Mouse (Mus musculus): ENCODE data around the gene Fam19a5. TPM values are rescaled to one million over a fixed set of nuclear protein-coding genes. Genes with fewer than 3 reads are reported as not detected.

Gene Fam19a5
- total RNA-seq, 2 experiments from 2014 or later: 114 to 115 TPM

DNA sequence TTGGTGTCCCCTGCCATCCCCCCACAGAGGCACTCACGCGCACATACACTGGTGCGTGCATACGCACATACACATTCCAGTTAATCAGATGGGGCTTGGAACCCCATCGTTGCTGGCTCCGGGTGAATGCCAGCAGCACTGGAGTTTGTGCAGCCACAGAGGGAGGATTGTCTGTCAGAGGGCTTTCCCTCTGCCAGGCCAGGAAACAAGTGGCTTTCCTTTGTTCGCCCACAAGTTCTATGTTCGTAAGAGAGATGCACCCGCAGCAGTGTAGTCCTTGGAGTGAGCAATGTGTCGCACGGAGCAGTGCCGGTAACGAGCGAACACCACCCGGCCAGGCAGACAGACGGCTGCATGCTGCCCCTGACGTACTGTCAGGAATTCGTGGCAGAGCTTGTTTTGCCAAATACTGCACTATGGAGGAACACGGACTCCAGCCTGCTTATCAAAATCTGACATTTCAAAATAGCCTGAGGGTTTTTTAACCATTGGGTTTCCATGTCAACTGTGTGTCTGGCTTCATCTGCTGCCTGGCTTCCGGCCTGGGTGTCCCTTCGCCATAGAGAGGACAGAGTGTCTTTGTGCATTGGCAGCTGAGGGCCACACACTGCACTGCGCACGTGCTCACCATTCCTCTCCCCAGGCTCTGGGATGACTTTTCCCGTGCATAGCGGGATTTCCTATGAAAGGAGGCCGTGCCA is 40.0 kb downstream of the Fam19a5 start:
- DNase-seq (ENCODE audit: low spot score in 2 of 2): peak in 1 of 2 experiments; percentile 42

- no peak for DNase-seq (ENCODE audit: low spot score in 2 of 2)
Observed at GRCm38 (mm10) chr15:87590975-87591374, 46.9 kb downstream of the Fam19a5 start.

DNA sequence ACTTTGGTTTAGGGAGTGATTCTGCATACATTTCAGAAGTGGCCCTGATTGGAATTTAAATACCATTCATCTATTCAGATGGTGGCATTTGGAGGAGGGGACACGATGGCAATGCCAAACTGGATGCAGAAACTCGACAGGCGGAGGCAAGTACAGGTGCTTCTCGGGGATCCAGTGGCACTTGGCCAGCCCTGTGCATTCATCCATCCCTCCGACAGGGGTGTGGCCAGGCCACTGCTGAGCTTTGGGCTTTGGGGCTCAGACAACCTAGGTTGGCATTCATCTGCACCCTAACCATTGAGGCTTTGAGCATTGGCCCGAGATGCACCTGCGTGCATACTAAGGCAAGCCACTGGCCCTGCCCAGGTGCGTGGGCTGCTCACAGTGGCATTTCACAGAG is 52.6 kb downstream of the Fam19a5 start:
- DNase-seq (ENCODE audit: low spot score in 2 of 2): no peak

DNA sequence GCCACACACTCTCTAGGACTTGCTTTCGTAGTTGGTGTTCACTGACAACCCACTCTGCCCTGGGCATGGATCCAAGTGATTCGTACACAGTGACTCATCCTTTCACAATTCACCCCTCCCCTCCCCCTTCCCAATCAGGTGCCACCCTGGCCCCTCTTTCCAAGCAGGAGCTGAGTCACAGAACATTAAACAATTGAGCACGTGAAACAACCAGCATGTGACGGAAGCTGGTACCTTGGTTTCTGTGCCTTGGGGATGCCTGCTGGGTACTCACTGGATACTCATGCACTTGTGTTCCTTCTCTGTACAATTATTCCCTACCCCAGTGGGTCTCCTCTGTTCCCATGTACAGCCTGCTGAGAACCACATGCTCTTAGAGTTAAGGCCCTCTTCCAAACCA is 53.0 kb downstream of the Fam19a5 start:
- peak; percentile 59 to 63 for DNase-seq (ENCODE audit: low spot score in 2 of 2)

- no peak for DNase-seq (ENCODE audit: low spot score in 2 of 2)
Observed at GRCm38 (mm10) chr15:87597766-87598165, 53.7 kb downstream of the Fam19a5 start.

DNA sequence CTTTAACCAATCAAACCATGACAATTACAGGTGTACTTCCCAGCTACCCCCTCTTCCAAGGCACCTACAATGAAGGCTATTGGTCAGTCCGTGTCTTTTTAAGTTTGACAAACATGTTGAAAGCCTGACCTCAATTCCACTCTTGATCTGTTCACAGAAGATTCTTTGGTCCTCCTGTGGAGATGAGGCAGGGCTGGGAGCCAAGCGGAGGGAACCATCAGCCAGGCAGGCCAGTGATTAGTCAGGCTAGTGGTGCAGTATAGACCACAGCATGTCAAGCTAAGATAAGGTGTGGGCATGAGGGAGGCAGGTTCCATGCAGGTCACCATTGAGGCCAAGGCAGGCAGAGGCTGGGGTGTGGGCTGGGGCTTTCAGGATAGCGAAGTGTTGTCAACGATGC is 54.5 kb downstream of the Fam19a5 start:
- DNase-seq (ENCODE audit: low spot score in 2 of 2): no peak

- DNase-seq (ENCODE audit: low spot score in 2 of 2): no peak
Observed at GRCm38 (mm10) chr15:87603316-87603715, 59.2 kb downstream of the Fam19a5 start.

GRCm38 (mm10) chr15:87605504-87606280 is 61.6 kb downstream of the Fam19a5 start:
- DNase-seq (ENCODE audit: low spot score in 2 of 2): no peak

DNA sequence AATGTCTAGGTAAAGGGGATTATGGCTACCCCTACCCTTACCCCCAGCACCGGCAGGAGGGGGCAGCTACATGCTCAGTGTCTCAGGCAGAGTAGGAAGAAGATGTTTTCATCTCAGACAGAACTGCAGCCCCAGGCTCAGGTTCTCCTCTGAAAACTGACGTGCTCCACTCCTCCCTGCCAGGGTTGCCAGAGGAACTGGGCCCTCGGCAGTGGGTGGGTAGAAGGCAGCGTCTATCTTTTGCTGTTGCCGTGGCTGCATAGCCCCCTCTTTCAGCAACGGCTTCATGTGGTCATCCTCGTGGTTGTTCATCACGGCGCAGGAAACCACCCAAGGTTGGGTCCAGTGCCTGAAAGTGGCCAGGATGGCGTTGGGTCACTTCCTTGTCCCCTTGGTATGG is 62.6 kb downstream of the Fam19a5 start:
- peak in 1 of 2 experiments; percentile 44 for DNase-seq (ENCODE audit: low spot score in 2 of 2)

DNA sequence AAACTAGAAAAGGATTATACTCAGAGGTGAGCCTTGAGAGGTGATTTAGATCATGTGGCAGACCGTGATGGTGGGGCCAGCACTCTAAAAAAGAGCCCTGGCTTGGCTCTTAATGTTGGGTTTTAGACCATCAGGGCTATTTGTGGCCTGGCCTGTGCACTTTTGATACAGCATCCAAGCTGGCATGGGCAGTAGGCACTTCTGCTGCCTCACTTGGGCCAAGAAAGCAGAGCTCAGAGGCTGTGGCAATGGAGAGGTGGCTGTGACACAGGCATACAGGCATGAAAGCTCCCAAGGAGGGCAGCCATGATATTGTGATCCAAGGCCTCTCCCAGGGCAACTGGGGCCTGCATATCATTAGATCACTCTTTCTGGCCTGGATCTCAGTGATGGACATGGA is 65.1 kb downstream of the Fam19a5 start:
- no peak for DNase-seq (ENCODE audit: low spot score in 2 of 2)

GRCm38 (mm10) chr15:87623966-87624609 is 80.0 kb downstream of the Fam19a5 start:
- DNase-seq (ENCODE audit: low spot score in 2 of 2): peak; percentile 88 to 90

- no peak for DNase-seq (ENCODE audit: low spot score in 2 of 2)
Observed at GRCm38 (mm10) chr15:87624610-87625091, 80.6 kb downstream of the Fam19a5 start.

GRCm38 (mm10) chr15:87625236-87626023 is 81.3 kb downstream of the Fam19a5 start:
- DNase-seq (ENCODE audit: low spot score in 2 of 2): peak; percentile 93 to 96

DNA sequence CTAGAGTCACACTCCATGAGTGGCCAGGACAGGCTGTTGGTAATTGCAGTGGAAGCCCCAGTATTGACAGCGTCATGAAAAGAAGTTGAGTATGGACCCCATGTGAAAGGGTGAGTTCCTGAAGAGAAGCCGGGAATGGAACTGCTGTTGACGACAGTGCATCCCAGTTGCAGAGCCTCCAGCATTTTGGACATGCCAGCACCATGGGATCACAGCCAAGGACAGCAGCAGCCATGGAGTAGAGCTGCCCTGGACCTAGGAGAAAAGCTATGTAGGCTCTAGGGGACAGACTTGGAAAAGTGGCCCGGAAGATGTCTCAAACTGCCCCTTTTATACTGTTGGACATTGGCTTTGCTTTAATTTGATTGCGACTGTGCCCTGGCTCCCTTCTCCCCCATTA is 91.2 kb downstream of the Fam19a5 start:
- no peak for DNase-seq (ENCODE audit: low spot score in 2 of 2)

DNA sequence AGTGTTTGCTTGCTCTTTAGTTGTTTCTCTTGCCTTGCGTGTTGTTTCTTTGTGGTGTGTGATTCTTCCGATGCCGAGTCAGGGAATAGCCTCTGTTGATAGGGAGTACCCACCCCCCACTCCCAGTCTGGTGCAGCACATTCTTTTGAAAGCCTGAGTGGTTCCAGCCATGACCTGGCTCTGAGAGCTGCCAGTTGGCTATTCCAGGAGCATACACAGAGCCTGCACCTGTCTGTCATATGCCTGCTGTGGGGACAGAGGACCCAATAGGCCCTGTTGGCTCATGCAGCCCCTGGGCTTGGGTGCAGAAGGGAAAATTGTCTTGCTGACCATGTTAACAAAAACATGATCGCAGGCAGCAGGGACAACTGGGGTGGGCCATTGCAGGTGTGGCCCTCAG is 92.3 kb downstream of the Fam19a5 start:
- no peak for DNase-seq (ENCODE audit: low spot score in 2 of 2)

DNA sequence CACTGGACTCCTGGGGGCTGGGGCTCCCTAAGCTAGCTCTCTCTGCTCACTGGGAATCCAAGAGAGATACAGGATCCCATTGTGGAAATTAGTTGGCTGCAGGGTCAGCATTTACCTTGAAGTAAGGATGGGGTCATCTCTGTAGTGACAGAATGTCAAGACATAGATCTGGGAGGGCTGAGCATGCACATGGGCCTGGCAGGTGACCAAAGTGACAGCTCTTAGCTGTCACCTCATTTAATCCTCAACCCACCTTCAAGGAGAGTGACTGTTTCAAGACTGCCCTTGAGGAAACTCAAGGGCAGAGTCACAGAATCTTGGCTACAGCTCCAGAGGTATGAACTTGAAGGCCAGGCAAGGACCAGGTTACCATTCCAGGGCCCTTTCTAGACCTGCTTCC is 93.1 kb downstream of the Fam19a5 start:
- DNase-seq (ENCODE audit: low spot score in 2 of 2): no peak

GRCm38 (mm10) chr15:87638270-87638669 is 94.2 kb downstream of the Fam19a5 start:
- no peak for DNase-seq (ENCODE audit: low spot score in 2 of 2)

GRCm38 (mm10) chr15:87646313-87647061 is 102.4 kb downstream of the Fam19a5 start:
- no peak for DNase-seq (ENCODE audit: low spot score in 2 of 2)

GRCm38 (mm10) chr15:87649651-87650050 is 105.6 kb downstream of the Fam19a5 start:
- DNase-seq (ENCODE audit: low spot score in 2 of 2): no peak

- no peak for DNase-seq (ENCODE audit: low spot score in 2 of 2)
Observed at GRCm38 (mm10) chr15:87654551-87654950, 110.5 kb downstream of the Fam19a5 start.
